Mouse (Mus musculus) midbrain, embryonic 14.5 days (tissue): ENCODE data around the gene Ypel4. TPM values are rescaled to one million over a fixed set of nuclear protein-coding genes. Genes with fewer than 3 reads are reported as not detected.
"Not testable (repeated sequence)": the region's sequence is repeated elsewhere in the genome, so short reads cannot be mapped to it uniquely, and the experiment has no call there.

Experiments
- ATAC-seq: fragments of 200-750 bp; cut with Nextera tagmentation; 2 replicates; pipeline ENCODE4 v1.8.0; 2017; ENCODE audit warnings: moderate number of reproducible peaks, moderate library complexity; ENCODE audit not compliant: low FRiP score, low TSS enrichment
- DNase-seq: peaks from one replicate; pipeline ENCODE4 v3.0.0-alpha.2; 2015
- H3K27ac ChIP-seq: fragments of 300-500 bp; sonication (generic); replicated peaks from 2 replicates; pipeline ENCODE4 v1.5.1; 2014; ENCODE audit warnings: mild to moderate bottlenecking, low read depth, low read length, moderate library complexity
- H3K27me3 ChIP-seq: fragments of 300-500 bp; sonication (generic); 2 replicates; pipeline ENCODE4 v1.6.1; 2014; ENCODE audit warnings: low read length, control low read depth, mixed read lengths; ENCODE audit not compliant: control insufficient read depth, insufficient read depth
- H3K36me3 ChIP-seq: fragments of 300-500 bp; sonication (generic); 2 replicates; pipeline ENCODE4 v1.6.1; 2014; ENCODE audit warnings: low read length, control low read depth; ENCODE audit not compliant: control insufficient read depth, insufficient read depth
- H3K4me1 ChIP-seq: fragments of 300-500 bp; sonication (generic); 2 replicates; pipeline ENCODE4 v1.6.1; 2014; ENCODE audit warnings: mild to moderate bottlenecking, antibody characterized with exemption, low read length, control low read depth; ENCODE audit not compliant: control insufficient read depth, insufficient read depth
- H3K4me2 ChIP-seq: fragments of 300-500 bp; sonication (generic); 2 replicates; pipeline ENCODE4 v1.6.1; 2014; ENCODE audit warnings: mild to moderate bottlenecking, low read length, moderate library complexity
- H3K4me3 ChIP-seq: fragments of 300-500 bp; sonication (generic); replicated peaks from 2 replicates; pipeline ENCODE4 v1.5.1; 2014; ENCODE audit warnings: low read depth, low read length
- H3K9ac ChIP-seq: fragments of 300-500 bp; sonication (generic); replicated peaks from 2 replicates; pipeline ENCODE4 v1.6.1; 2014; ENCODE audit warnings: mild to moderate bottlenecking, low read length, moderate library complexity
- H3K9me3 ChIP-seq: fragments of 300-500 bp; sonication (generic); 2 replicates; pipeline ENCODE4 v1.6.1; 2016; ENCODE audit warnings: low read length, control low read depth, mixed read lengths; ENCODE audit not compliant: control insufficient read depth
- whole genome bisulfite sequencing: fragments of 180-500 bp; shearing (Covaris S2); extraction: QIAGEN DNeasy Blood & Tissue Kit; methylation state at CpG from one replicate; pipeline ENCODE4 v1.1.7; 2014; 5-methylcytosine and 5-hydroxymethylcytosine counted together
- polyA plus RNA-seq: library from polyadenylated mRNA; unstranded; fragments of >200 nt; fragmentation: Nextera tagmentation; extraction: Ambion mirVana; gene quantifications from 2 replicates; pipeline ENCODE4 v1.2.1, GENCODE M21; 2014

Ypel4 gene
- polyA plus RNA-seq, 1 experiment from 2014 or later, result 23.5 TPM

- Histone ChIP-seq H3K4me1 (peaks cover 20% of the 10 kb centered on the region), H3K27me3 (no peaks in the 10 kb centered on the region), H3K9me3 (no peaks in the 10 kb centered on the region), H3K9ac (no peak overlapping the region), H3K36me3 (peaks cover 35% of the 10 kb centered on the region), H3K27ac (no peak overlapping the region), H3K4me2 (no peak overlapping the region), H3K4me3 (no peak overlapping the region)
- WGBS, result 94% methylated on average over 14 of the region's 14 CpGs
- DNase-seq, result no peak
- ATAC-seq, result no peak
These were observed 10.0 kb upstream of the Ypel4 start for GRCm38 (mm10) chr2:84723856-84724255.

- Histone ChIP-seq H3K4me1 (peaks cover 20% of the 10 kb centered on the region), H3K36me3 (peaks cover 35% of the 10 kb centered on the region), H3K27me3 (no peaks in the 10 kb centered on the region), H3K4me2 (peak overlapping the region; percentile 90; the same call in 1 of the 2 replicates), H3K27ac (no peak overlapping the region), H3K4me3 (peak overlapping the region; percentile 65; the same call in 1 of the 2 replicates), H3K9ac (no peak overlapping the region), H3K9me3 (no peaks in the 10 kb centered on the region)
- no peak for ATAC-seq
- no peak for DNase-seq
- WGBS, result 93% methylated on average over 10 of the region's 10 CpGs
These were observed 8.1 kb upstream of the Ypel4 start for GRCm38 (mm10) chr2:84725770-84726169.

- 6% methylated on average over 9 of the region's 9 CpGs for WGBS
- Histone ChIP-seq H3K9me3 (no peaks in the 10 kb centered on the region), H3K4me2 (peak overlapping the region; percentile 90), H3K9ac (peak overlapping the region; percentile 57), H3K4me3 (peak overlapping the region; percentile 65), H3K27me3 (no peaks in the 10 kb centered on the region), H3K4me1 (peaks cover 20% of the 10 kb centered on the region), H3K36me3 (peaks cover 32% of the 10 kb centered on the region), H3K27ac (no peak overlapping the region)
- DNase-seq, result no peak
- ATAC-seq, result 0 out of 2 replicates have a peak, but pooled peaks have one; percentile 22
These were observed 7.1 kb upstream of the Ypel4 start for GRCm38 (mm10) chr2:84726716-84727115.

- ATAC-seq (peak; percentile 94), DNase-seq (peak; percentile 99)
- Histone ChIP-seq H3K9me3 (no peaks in the 10 kb centered on the region), H3K27ac (peak within 1 kb of the TSS; percentile 78), H3K4me2 (peak within 1 kb of the TSS; percentile 90), H3K27me3 (no peaks in the 10 kb centered on the region), H3K36me3 (peaks cover 29% of the 10 kb centered on the region), H3K9ac (peak within 1 kb of the TSS; percentile 57), H3K4me1 (peaks cover 20% of the 10 kb centered on the region), H3K4me3 (peak within 1 kb of the TSS; percentile 65)
- under 1% methylated on average over 39 of the region's 39 CpGs for WGBS
These were observed 6.5 kb upstream of the Ypel4 start, which contains the start of gene Clp1 for GRCm38 (mm10) chr2:84727172-84727858. Clp1 (minus strand) TSS chr2:84727350.

- H3K27ac ChIP-seq, ATAC-seq, H3K4me3 ChIP-seq, H3K27me3 ChIP-seq, H3K9me3 ChIP-seq, H3K9ac ChIP-seq, DNase-seq: not testable (repeated sequence)
- peak overlapping the region; percentile 90; the same call in 1 of the 2 replicates for H3K4me2 ChIP-seq
- 81% methylated on average over 5 of the region's 5 CpGs for WGBS
- H3K36me3 ChIP-seq, result peaks cover 22% of the 10 kb centered on the region
- peaks cover 22% of the 10 kb centered on the region for H3K4me1 ChIP-seq
These were observed 5.7 kb upstream of the Ypel4 start for GRCm38 (mm10) chr2:84728191-84728590.

- no peak overlapping the region for H3K9ac ChIP-seq
- no peaks in the 10 kb centered on the region for H3K9me3 ChIP-seq
- no peak overlapping the region for H3K4me2 ChIP-seq
- no peak for DNase-seq
- ATAC-seq, result no peak
- 81% methylated on average over 3 of the region's 3 CpGs for WGBS
- no peak overlapping the region for H3K27ac ChIP-seq
- no peaks in the 10 kb centered on the region for H3K36me3 ChIP-seq
- H3K4me3 ChIP-seq, result no peak overlapping the region
- H3K27me3 ChIP-seq, result no peaks in the 10 kb centered on the region
- H3K4me1 ChIP-seq, result peaks cover 20% of the 10 kb centered on the region
These were observed 2.7 kb upstream of the Ypel4 start for GRCm38 (mm10) chr2:84731206-84731605.

- DNase-seq (no peak), ATAC-seq (no peak)
- 76% methylated on average over 1 of the region's 1 CpGs for WGBS
- Histone ChIP-seq H3K4me3 (no peak overlapping the region), H3K27ac (no peak overlapping the region), H3K4me2 (no peak overlapping the region), H3K9me3 (no peaks in the 10 kb centered on the region), H3K36me3 (no peaks in the 10 kb centered on the region), H3K9ac (no peak overlapping the region), H3K27me3 (no peaks in the 10 kb centered on the region), H3K4me1 (peaks cover 27% of the 10 kb centered on the region)
These were observed 1.5 kb upstream of the Ypel4 start for GRCm38 (mm10) chr2:84732394-84732793.

GRCm38 (mm10) chr2:84734351-84734864 is 550 bp downstream of the Ypel4 start:
- Histone ChIP-seq H3K9me3 (no peaks in the 10 kb centered on the region), H3K27me3 (no peaks in the 10 kb centered on the region), H3K4me2 (peak overlapping the region; percentile 58), H3K36me3 (no peaks in the 10 kb centered on the region), H3K27ac (peak overlapping the region; percentile 89), H3K4me3 (peak overlapping the region; percentile 71), H3K9ac (peak overlapping the region; percentile 88), H3K4me1 (peaks cover 41% of the 10 kb centered on the region)
- 2% methylated on average over 11 of the region's 11 CpGs for WGBS
- peak; percentile 80 for DNase-seq
- ATAC-seq, result peak; percentile 65

- H3K36me3 ChIP-seq, result no peaks in the 10 kb centered on the region
- peak overlapping the region; percentile 58 for H3K4me2 ChIP-seq
- H3K4me1 ChIP-seq, result peaks cover 43% of the 10 kb centered on the region
- peak overlapping the region; percentile 71 for H3K4me3 ChIP-seq
- 0% methylated on average over 2 of the region's 2 CpGs for WGBS
- H3K9me3 ChIP-seq, result no peaks in the 10 kb centered on the region
- peak overlapping the region; percentile 89 for H3K27ac ChIP-seq
- DNase-seq (peak; percentile 10), ATAC-seq (no peak)
- H3K27me3 ChIP-seq, result no peaks in the 10 kb centered on the region
- peak overlapping the region; percentile 88 for H3K9ac ChIP-seq
These were observed 1.1 kb downstream of the Ypel4 start for GRCm38 (mm10) chr2:84734919-84735318.
